Mouse (Mus musculus) neural tube, embryonic 13.5 days (tissue): ENCODE measurements around the gene Gm13287. TPM values are rescaled to one million over a fixed set of nuclear protein-coding genes. Genes with fewer than 3 reads are reported as not detected.
"Not testable (repeated sequence)": the region's sequence is repeated elsewhere in the genome, so short reads cannot be mapped to it uniquely, and the experiment has no call there.

Experiments used
- ATAC-seq: fragments of 200-750 bp; cut with Nextera tagmentation; 2 replicates; pipeline ENCODE4 v1.8.0; 2017; ENCODE audit warnings: low read depth, mild to moderate bottlenecking, moderate TSS enrichment, moderate library complexity
- H3K27ac ChIP-seq: fragments of 300-500 bp; sonication (generic); replicated peaks from 2 replicates; pipeline ENCODE4 v1.5.1; 2015; ENCODE audit warnings: moderate library complexity, mild to moderate bottlenecking, inconsistent platforms
- H3K27me3 ChIP-seq: fragments of 300-500 bp; sonication (generic); 2 replicates; pipeline ENCODE4 v1.6.1; 2015; ENCODE audit warnings: mild to moderate bottlenecking, inconsistent platforms
- H3K36me3 ChIP-seq: fragments of 300-500 bp; sonication (generic); 2 replicates; pipeline ENCODE4 v1.6.1; 2015; ENCODE audit warnings: mild to moderate bottlenecking, inconsistent platforms
- H3K4me1 ChIP-seq: fragments of 300-500 bp; sonication (generic); replicated peaks from 2 replicates; pipeline ENCODE4 v1.6.1; 2015; ENCODE audit warnings: inconsistent platforms
- H3K4me2 ChIP-seq: fragments of 300-500 bp; sonication (generic); 2 replicates; pipeline ENCODE4 v1.6.1; 2015; ENCODE audit warnings: inconsistent platforms, mild to moderate bottlenecking, moderate library complexity
- H3K4me3 ChIP-seq: fragments of 300-500 bp; sonication (generic); 2 replicates; pipeline ENCODE4 v1.5.1; 2015; ENCODE audit warnings: mild to moderate bottlenecking, inconsistent platforms
- H3K9ac ChIP-seq: fragments of 300-500 bp; sonication (generic); 2 replicates; pipeline ENCODE4 v1.6.1; 2015; ENCODE audit warnings: moderate library complexity, mild to moderate bottlenecking, inconsistent platforms
- H3K9me3 ChIP-seq: fragments of 300-500 bp; sonication (generic); 2 replicates; pipeline ENCODE4 v1.6.1; 2016; ENCODE audit warnings: inconsistent platforms
- WGBS: fragments of 180-500 bp; shearing (Covaris S2); methylation state at CpG from one replicate; pipeline ENCODE4 v1.1.7; 2015; 5-methylcytosine and 5-hydroxymethylcytosine counted together
- polyA plus RNA-seq: library from polyadenylated mRNA; unstranded; fragments of >200 nt; fragmentation: Nextera tagmentation; extraction: Ambion mirVana; gene quantifications from 2 replicates; pipeline ENCODE4 v1.2.1, GENCODE M21; 2015

Gene Gm13287
- polyA plus RNA-seq, 1 experiment from 2014 or later = not detected

DNA sequence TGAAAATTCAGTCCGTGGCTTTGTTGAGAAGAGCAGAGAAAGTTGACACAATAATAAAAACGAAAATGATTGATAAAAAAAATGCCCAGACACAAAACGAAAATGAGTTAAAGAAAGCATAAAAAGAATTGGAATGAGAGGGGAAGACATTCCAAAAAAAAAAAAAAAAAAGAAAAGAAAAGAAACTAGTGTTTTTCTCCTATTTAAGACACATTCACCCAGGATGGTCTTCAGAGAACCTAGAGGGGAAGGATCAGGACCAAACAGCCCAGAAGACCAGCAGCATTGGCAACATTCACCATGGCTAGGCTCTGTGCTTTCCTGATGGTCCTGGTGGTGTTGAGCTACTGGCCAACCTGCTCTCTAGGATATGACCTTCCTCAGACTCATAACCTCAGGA is 12.9 kb downstream of the Gm13287 start, which contains the start of gene Ifna7:
TSS of gene Ifna7 (plus strand) at position 301 of the 400 bp plus-strand sequence.
- Histone ChIP-seq H3K9ac (no peak within 1 kb of the TSS), H3K36me3 (no peaks in the 10 kb centered on the region), H3K27me3 (no peaks in the 10 kb centered on the region), H3K27ac (no peak within 1 kb of the TSS), H3K4me1 (no peaks in the 10 kb centered on the region), H3K4me3 (no peak within 1 kb of the TSS), H3K9me3 (no peaks in the 10 kb centered on the region), H3K4me2 (no peak within 1 kb of the TSS)
- WGBS = 63% methylated on average over 3 of the region's 3 CpGs
- ATAC-seq = no peak

DNA sequence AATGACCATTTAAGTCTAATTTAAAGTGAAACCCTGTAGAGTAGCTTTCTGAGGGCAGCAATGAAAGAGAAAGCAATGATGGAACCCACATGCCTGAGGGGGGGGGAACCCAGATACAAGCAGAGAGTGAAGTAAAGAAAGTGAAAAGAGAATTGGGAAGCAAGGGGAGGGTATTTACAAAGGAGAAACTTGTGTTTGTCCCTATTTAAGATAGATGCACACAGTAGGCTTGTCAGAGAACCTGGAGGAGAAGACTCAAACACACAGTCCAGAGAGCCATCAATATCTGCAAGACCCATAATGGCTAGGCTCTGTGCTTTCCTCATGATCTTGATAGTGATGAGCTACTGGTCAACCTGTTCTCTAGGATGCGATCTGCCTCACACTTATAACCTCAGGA is 16.6 kb downstream of the Gm13287 start, which contains the start of gene Ifna11:
TSS of gene Ifna11 (plus strand) at position 301 of the 400 bp plus-strand sequence.
- no peaks in the 10 kb centered on the region for H3K36me3 ChIP-seq
- no peak for ATAC-seq
- H3K4me2 ChIP-seq = no peak within 1 kb of the TSS
- no peaks in the 10 kb centered on the region for H3K27me3 ChIP-seq
- no peak within 1 kb of the TSS for H3K27ac ChIP-seq
- H3K9me3 ChIP-seq = no peaks in the 10 kb centered on the region
- H3K4me1 ChIP-seq = no peaks in the 10 kb centered on the region
- H3K9ac ChIP-seq = no peak within 1 kb of the TSS
- H3K4me3 ChIP-seq = no peak within 1 kb of the TSS
- 81% methylated on average over 1 of the region's 1 CpGs for WGBS

DNA sequence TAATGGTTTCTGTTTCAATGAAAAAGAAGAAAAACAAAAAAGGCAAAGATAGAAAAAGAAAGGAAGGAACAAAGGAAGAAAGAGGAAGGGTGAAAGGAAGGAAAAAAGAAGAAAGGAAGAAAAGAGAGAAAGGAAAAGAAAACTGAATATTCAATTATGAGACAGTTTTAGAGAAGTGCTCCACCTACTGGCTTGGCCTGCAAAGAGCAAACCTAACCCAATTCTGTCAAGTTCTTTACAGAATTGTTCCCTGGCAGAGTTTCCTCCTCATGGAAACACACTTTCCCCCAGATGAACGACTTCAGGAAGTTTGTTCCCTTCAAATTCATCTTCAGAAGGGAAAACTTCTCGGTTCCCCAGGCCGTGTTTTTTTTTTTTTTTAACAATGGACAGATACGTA is 19.9 kb downstream of the Gm13287 start:
- Histone ChIP-seq H3K4me3 (no peak overlapping the region), H3K4me1 (no peaks in the 10 kb centered on the region), H3K27ac (no peak overlapping the region), H3K9ac (no peak overlapping the region), H3K36me3 (no peaks in the 10 kb centered on the region), H3K27me3 (no peaks in the 10 kb centered on the region), H3K9me3 (no peaks in the 10 kb centered on the region), H3K4me2 (no peak overlapping the region)
- no peak for ATAC-seq
- 26% methylated on average over 4 of the region's 4 CpGs for WGBS

DNA sequence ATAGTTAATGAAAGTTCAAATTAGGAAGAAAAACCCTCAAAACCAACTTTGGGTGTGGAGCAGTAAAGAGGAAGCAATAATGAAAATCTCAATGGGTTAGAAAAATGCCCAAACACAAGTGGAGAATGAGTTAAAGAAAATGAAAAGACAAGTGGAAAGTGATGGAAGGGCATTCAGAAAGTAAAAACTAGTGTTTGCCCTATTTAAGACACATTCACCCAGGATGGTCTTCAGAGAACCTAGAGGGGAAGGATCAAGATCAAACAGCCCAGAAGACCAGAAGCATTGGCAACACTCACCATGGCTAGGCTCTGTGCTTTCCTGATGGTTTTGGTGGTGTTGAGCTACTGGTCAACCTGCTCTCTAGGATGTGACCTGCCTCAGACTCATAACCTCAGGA is 24.1 kb downstream of the Gm13287 start, which contains the start of gene Ifna6:
TSS of gene Ifna6 (plus strand) at position 301 of the 400 bp plus-strand sequence.
- not testable (repeated sequence) for H3K4me2 ChIP-seq, H3K27me3 ChIP-seq, H3K9me3 ChIP-seq, H3K9ac ChIP-seq, H3K4me1 ChIP-seq, H3K36me3 ChIP-seq, H3K27ac ChIP-seq, H3K4me3 ChIP-seq, ATAC-seq

DNA sequence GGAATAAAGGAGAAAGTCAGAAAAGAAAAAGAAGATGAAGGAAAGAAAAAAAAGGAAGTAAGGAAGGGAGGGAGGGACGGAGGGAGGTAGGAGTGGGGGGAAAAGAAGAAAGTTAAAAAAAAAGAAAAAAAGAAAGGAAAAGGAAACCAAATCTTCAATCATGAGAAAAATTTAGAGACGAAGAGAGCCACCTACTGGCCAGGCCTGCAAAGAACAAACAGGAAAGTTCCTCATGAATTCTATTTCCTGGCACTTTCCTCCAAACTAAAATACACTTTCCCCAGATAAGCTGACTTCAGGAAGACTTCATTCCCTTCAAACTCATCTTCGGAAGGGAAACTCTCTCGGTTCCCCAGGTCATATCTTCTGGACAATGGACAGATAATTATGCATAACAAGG is 27.5 kb downstream of the Gm13287 start:
- ATAC-seq = no peak
- Histone ChIP-seq H3K4me1 (no peaks in the 10 kb centered on the region), H3K27me3 (no peaks in the 10 kb centered on the region), H3K4me2 (no peak overlapping the region), H3K4me3 (no peak overlapping the region), H3K36me3 (no peaks in the 10 kb centered on the region), H3K27ac (no peak overlapping the region), H3K9ac (no peak overlapping the region), H3K9me3 (no peaks in the 10 kb centered on the region)
- WGBS = 24% methylated on average over 4 of the region's 4 CpGs

DNA sequence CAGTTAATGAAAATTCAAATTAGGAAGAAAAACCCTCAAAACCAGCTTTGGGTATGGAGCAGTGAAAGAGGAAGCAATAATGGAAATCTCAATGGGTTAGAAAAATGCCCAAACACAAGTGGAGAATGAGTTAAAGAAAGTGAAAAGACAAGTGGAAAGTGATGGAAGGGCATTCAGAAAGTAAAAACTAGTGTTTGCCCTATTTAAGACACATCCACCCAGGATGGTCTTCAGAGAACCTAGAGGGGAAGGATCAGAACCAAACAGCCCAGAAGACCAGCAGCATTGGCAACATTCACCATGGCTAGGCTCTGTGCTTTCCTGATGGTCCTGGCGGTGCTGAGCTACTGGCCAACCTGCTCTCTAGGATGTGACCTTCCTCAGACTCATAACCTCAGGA is 32.2 kb downstream of the Gm13287 start, which contains the start of gene Ifna5:
TSS of gene Ifna5 (plus strand) at position 301 of the 400 bp plus-strand sequence.
- not testable (repeated sequence) for H3K9me3 ChIP-seq, H3K4me3 ChIP-seq, H3K4me2 ChIP-seq, ATAC-seq, H3K27ac ChIP-seq, H3K9ac ChIP-seq, H3K4me1 ChIP-seq, H3K36me3 ChIP-seq, H3K27me3 ChIP-seq
- 86% methylated on average over 1 of the region's 1 CpGs for WGBS

DNA sequence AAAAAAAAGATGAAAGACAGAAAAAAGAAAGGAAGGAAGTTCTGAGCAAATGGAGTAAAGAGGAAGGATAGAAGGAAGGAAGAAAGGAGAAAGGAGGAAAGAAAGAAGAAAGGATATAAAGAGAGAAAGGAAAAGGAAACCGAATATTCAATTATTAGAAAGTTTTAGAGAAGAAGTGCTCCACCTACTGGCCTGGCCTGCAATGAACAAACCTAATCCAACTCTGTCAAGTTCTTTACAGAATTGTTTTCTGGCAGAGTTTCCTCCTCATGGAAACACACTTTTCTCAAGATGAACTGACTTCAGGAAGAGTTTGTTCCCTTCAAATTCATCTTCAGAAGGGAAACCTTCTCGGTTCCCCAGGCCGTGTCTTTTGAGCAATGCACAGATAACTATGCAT is 35.8 kb downstream of the Gm13287 start:
- H3K36me3 ChIP-seq = no peaks in the 10 kb centered on the region
- no peaks in the 10 kb centered on the region for H3K4me1 ChIP-seq
- no peaks in the 10 kb centered on the region for H3K27me3 ChIP-seq
- ATAC-seq = no peak
- H3K4me3 ChIP-seq = no peak overlapping the region
- H3K27ac ChIP-seq = no peak overlapping the region
- no peaks in the 10 kb centered on the region for H3K9me3 ChIP-seq
- WGBS = 35% methylated on average over 3 of the region's 3 CpGs
- H3K4me2 ChIP-seq = no peak overlapping the region
- no peak overlapping the region for H3K9ac ChIP-seq

DNA sequence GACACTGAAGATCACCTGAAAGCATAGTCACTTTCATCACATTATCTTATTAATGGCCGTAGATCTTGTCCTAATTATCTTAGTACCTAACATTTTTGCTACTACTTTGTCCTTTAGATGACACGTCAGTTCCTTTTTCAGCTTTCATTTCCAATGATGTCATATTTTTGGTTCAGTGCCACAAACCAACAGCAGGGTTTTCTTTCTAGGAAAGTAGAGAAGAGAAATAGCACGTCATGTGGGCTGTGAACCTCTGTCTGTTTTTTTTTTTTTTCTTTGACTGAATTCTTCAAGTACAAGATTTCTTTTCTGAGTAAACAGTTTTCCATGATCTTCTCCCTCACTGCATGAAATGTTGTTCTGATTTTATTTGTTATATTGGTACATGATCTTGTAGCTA is 37.0 kb downstream of the Gm13287 start:
- H3K27me3 ChIP-seq = no peaks in the 10 kb centered on the region

DNA sequence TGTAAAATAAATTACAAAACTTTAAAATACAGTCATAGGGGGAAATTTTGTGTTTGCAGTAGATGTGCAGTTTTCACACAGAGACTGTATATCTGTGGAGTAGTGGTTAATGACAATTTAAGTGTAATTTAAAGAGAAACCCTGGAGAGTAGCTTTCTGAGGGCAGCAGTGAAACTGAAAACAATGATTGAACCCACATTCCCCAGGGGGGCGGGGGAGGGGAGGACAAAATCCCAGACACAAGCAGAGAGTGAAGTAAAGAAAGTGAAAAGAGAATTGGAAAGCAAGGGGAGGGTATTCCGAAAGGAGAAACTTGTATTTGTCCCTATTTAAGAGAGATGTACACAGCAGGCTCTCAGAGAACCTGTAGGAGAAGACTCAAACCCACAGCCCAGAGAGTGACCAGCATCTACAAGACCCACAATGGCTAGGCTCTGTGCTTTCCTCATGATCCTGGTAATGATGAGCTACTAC is 38.4 kb downstream of the Gm13287 start, which contains the start of gene Ifna4:
TSS of gene Ifna4 (plus strand) at position 424 of the 474 bp plus-strand sequence.
- Histone ChIP-seq H3K4me3 (no peak within 1 kb of the TSS), H3K27ac (no peak within 1 kb of the TSS), H3K9me3 (no peaks in the 10 kb centered on the region), H3K36me3 (no peaks in the 10 kb centered on the region), H3K9ac (no peak within 1 kb of the TSS), H3K4me1 (no peaks in the 10 kb centered on the region), H3K27me3 (no peaks in the 10 kb centered on the region), H3K4me2 (no peak within 1 kb of the TSS)
- ATAC-seq = no peak
- WGBS = 39% methylated on average over 2 of the region's 2 CpGs

More for the DNA sequence above, 37.0 kb downstream of the Gm13287 start:
- H3K4me3 ChIP-seq = no peak overlapping the region
- 84% methylated on average over 3 of the region's 3 CpGs for WGBS
- H3K9ac ChIP-seq = no peak overlapping the region
- no peak for ATAC-seq
- no peak overlapping the region for H3K4me2 ChIP-seq
- no peaks in the 10 kb centered on the region for H3K9me3 ChIP-seq
- H3K36me3 ChIP-seq = no peaks in the 10 kb centered on the region
- no peak overlapping the region for H3K27ac ChIP-seq
- H3K4me1 ChIP-seq = no peaks in the 10 kb centered on the region

DNA sequence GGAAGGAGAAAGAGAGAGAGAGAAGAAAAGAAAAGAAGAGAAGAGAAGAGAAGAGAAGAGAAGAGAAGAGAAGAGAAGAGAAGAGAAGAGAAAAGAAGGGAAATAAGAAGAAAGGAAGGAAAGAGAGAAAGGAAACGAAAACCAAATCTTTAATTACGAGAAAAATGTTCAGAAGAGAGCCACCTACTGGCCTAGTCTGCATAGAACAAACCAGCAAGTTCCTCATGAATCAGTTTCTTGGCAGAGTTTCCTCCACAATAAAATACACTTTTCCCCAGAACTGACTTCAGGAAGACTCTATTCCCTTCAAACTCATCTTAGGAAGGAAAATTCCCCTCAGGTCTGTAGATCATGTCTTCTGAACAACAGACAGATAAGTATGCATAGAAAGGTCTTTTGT is 42.3 kb downstream of the Gm13287 start:
- no peaks in the 10 kb centered on the region for H3K9me3 ChIP-seq
- no peaks in the 10 kb centered on the region for H3K4me1 ChIP-seq
- 52% methylated on average over 2 of the region's 2 CpGs for WGBS
- no peak overlapping the region for H3K4me2 ChIP-seq
- no peaks in the 10 kb centered on the region for H3K27me3 ChIP-seq
- no peak overlapping the region for H3K9ac ChIP-seq
- no peak overlapping the region for H3K27ac ChIP-seq
- no peaks in the 10 kb centered on the region for H3K36me3 ChIP-seq
- ATAC-seq = no peak
- H3K4me3 ChIP-seq = no peak overlapping the region

DNA sequence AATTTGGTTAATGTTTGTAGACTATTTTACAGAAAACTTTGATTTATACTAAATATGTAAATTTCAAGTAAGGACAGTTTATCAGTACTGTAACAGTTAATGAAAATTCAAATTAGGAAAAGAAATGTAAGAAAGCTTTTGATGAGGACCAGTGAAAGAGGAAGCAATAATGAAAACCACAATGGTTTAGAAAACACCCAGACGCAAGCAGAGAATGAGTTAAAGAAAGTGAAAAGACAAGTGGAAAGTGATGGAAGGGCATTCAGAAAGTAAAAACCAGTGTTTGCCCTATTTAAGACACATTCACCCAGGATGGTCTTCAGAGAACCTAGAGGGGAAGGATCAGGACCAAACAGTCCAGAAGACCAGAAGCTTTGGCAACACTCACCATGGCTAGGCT is 46.6 kb downstream of the Gm13287 start, which contains the start of gene Ifna1:
TSS of gene Ifna1 (plus strand) at position 390 of the 400 bp plus-strand sequence.
- H3K36me3 ChIP-seq = no peaks in the 10 kb centered on the region
- H3K27me3 ChIP-seq = no peaks in the 10 kb centered on the region
- H3K9ac ChIP-seq = no peak within 1 kb of the TSS
- H3K4me3 ChIP-seq = no peak within 1 kb of the TSS
- no peak within 1 kb of the TSS for H3K27ac ChIP-seq
- H3K4me1 ChIP-seq = no peaks in the 10 kb centered on the region
- ATAC-seq = no peak
- H3K9me3 ChIP-seq = no peaks in the 10 kb centered on the region
- no peak within 1 kb of the TSS for H3K4me2 ChIP-seq
- WGBS = 86% methylated on average over 1 of the region's 1 CpGs

DNA sequence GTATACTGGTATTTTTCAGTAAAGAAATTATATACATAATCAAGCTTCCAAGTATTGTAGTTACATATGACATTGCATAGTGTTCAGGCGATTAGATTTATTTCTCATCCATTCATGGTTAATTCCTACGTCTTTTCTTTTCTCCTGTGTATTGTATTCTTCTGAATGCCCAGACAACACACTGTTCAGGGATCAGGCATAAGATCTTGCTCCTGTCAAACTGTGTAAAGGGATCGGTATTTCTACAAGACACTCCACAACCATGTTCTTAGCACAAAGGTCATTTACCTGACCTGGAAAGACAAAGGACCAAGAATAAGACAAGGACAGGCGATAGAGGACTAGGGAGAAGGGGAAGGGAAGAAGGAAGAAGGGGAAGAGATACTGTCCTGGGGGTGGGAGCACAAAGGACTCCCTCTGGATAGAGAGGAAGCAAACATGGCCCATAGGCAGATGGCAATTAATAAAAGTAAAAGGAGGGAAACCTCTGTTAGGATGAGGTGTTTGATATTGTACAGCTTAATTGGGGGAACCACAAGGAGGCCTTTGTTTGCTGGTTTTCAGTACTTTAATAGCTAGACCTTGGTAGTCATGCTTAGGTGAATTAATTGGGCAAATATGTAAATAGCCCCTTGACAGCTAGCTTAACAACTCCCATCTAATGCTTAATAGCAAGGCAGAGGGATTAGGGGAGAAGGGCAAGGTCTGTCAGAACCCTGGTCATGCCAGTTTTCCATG is 48.1 kb downstream of the Gm13287 start:
- ATAC-seq = no peak

More for the DNA sequence above, 48.1 kb downstream of the Gm13287 start:
- WGBS = 38% methylated on average over 4 of the region's 4 CpGs
- Histone ChIP-seq H3K4me1 (no peaks in the 10 kb centered on the region), H3K27ac (no peak overlapping the region), H3K4me3 (no peak overlapping the region), H3K9me3 (no peaks in the 10 kb centered on the region), H3K36me3 (no peaks in the 10 kb centered on the region), H3K4me2 (no peak overlapping the region), H3K27me3 (no peaks in the 10 kb centered on the region), H3K9ac (no peak overlapping the region)
